Mouse (Mus musculus) hindbrain, embryonic 10.5 days (tissue): ENCODE results near the gene Skint3. TPM values are rescaled to one million over a fixed set of nuclear protein-coding genes. Genes with fewer than 3 reads are reported as not detected.
"Not testable (repeated sequence)": the region's sequence is repeated elsewhere in the genome, so short reads cannot be mapped to it uniquely, and the experiment has no call there.

Experiments used
- DNase-seq: peaks from one replicate; pipeline ENCODE4 v3.0.0-alpha.2; 2017; ENCODE audit warnings: low spot score
- H3K27ac ChIP-seq: fragments of 300-500 bp; sonication (generic); 2 replicates; pipeline ENCODE4 v1.5.1; 2016; ENCODE audit warnings: mild to moderate bottlenecking, moderate library complexity
- H3K27me3 ChIP-seq: fragments of 300-500 bp; sonication (generic); 2 replicates; pipeline ENCODE4 v1.6.1; 2016; ENCODE audit warnings: mild to moderate bottlenecking; ENCODE audit not compliant: poor library complexity, insufficient read depth, severe bottlenecking
- H3K36me3 ChIP-seq: fragments of 300-500 bp; sonication (generic); 2 replicates; pipeline ENCODE4 v1.6.1; 2016; ENCODE audit warnings: mild to moderate bottlenecking, moderate library complexity
- H3K4me1 ChIP-seq: fragments of 300-500 bp; sonication (generic); replicated peaks from 2 replicates; pipeline ENCODE4 v1.6.1; 2016; ENCODE audit warnings: mild to moderate bottlenecking
- H3K4me3 ChIP-seq: fragments of 300-500 bp; sonication (generic); 2 replicates; pipeline ENCODE4 v1.5.1; 2016; ENCODE audit warnings: mild to moderate bottlenecking, moderate library complexity
- H3K9me3 ChIP-seq: fragments of 300-500 bp; sonication (generic); 2 replicates; pipeline ENCODE4 v1.6.1; 2016; ENCODE audit warnings: mild to moderate bottlenecking, moderate library complexity
- WGBS: fragments of 180-500 bp; shearing (Covaris S2); methylation state at CpG from one replicate; pipeline ENCODE4 v1.1.7; 2016; 5-methylcytosine and 5-hydroxymethylcytosine counted together
- polyA plus RNA-seq: library from polyadenylated mRNA; unstranded; fragments of >200 nt; fragmentation: Nextera tagmentation; extraction: Ambion mirVana; gene quantifications from 2 replicates; pipeline ENCODE4 v1.2.1, GENCODE M21; 2016

The Skint3 gene
- polyA plus RNA-seq, result not detected in 2 replicates

- no peak within 1 kb of the TSS for H3K4me3 ChIP-seq
- no peak for DNase-seq
- H3K27me3 ChIP-seq, result no peaks in the 10 kb centered on the region
- H3K4me1 ChIP-seq, result no peaks in the 10 kb centered on the region
- WGBS, result 89% methylated on average over 1 of the region's 1 CpGs
- H3K9me3 ChIP-seq, result 0 out of 2 replicates have a peak, but pooled peaks cover 8% of the 10 kb centered on the region
- no peak within 1 kb of the TSS for H3K27ac ChIP-seq
- H3K36me3 ChIP-seq, result no peaks in the 10 kb centered on the region
Observed at GRCm38 (mm10) chr4:112231945-112232344, at the start of gene Skint3. Skint3 (plus strand) TSS chr4:112232245.

- H3K9me3 ChIP-seq, result peaks cover 6% of the 10 kb centered on the region; the same call in 1 of the 2 replicates
- H3K4me1 ChIP-seq, result no peaks in the 10 kb centered on the region
- H3K27ac ChIP-seq, result no peak overlapping the region
- DNase-seq, result no peak
- no peaks in the 10 kb centered on the region for H3K36me3 ChIP-seq
- no peak overlapping the region for H3K4me3 ChIP-seq
- 73% methylated on average over 1 of the region's 1 CpGs for WGBS
- H3K27me3 ChIP-seq, result no peaks in the 10 kb centered on the region
Observed at GRCm38 (mm10) chr4:112243416-112243815, 11.4 kb downstream of the Skint3 start.

DNA sequence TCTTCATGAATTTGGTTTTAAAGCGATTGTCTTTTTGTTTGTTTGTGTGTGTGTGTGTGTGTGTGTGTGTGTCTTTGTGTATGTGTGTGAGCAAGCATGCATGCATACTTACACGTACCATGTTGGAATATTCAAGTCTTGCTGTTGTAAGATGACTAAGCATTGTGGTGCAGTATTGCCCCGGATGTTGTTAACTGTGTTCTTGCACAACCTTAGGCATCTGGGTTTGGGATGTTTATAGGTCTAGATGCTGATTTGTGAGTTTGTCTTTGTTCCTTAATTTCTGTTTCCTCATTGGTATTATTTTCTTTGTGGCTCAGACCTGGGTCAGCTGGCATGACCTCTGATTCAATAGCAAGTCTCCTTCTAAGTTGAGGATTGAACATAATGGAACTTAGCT lies 11.9 kb downstream of the Skint3 start:
- no peak for DNase-seq
- Histone ChIP-seq H3K4me1 (no peaks in the 10 kb centered on the region), H3K27ac (no peak overlapping the region), H3K4me3 (no peak overlapping the region), H3K27me3 (no peaks in the 10 kb centered on the region), H3K9me3 (peaks cover 6% of the 10 kb centered on the region; the same call in 1 of the 2 replicates), H3K36me3 (no peaks in the 10 kb centered on the region)
- 88% methylated on average over 3 of the region's 3 CpGs for WGBS

DNA sequence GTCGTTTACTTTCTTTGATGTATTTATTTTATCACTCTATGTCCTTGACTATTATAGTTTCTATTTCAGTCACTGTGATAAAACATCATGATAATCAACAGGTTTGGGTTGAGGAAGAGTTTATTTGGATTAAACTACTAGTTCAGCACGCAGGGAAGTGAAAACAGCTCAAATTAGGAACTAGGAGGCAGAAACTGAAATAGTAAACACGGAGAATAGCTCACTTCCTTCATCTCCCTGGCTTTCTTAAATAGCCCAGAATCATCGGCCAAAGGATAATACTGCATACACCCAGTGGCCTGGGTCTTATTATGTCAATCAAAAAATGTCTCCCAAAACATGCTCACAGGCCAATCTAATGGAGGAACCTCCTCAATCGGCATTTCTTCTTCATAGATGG lies 24.0 kb downstream of the Skint3 start:
- Histone ChIP-seq H3K27ac (no peak overlapping the region), H3K4me1 (no peaks in the 10 kb centered on the region), H3K36me3 (no peaks in the 10 kb centered on the region), H3K27me3 (no peaks in the 10 kb centered on the region), H3K4me3 (no peak overlapping the region), H3K9me3 (peaks cover 6% of the 10 kb centered on the region; the same call in 1 of the 2 replicates)
- WGBS, result 80% methylated on average over 5 of the region's 5 CpGs
- DNase-seq, result no peak

- Histone ChIP-seq H3K9me3 (peaks cover 17% of the 10 kb centered on the region), H3K27ac (no peak overlapping the region), H3K27me3 (no peaks in the 10 kb centered on the region), H3K4me1 (no peaks in the 10 kb centered on the region), H3K36me3 (no peaks in the 10 kb centered on the region), H3K4me3 (no peak overlapping the region)
- 86% methylated on average over 12 of the region's 12 CpGs for WGBS
- DNase-seq, result no peak
Observed at GRCm38 (mm10) chr4:112287178-112287974, 55.3 kb downstream of the Skint3 start.

DNA sequence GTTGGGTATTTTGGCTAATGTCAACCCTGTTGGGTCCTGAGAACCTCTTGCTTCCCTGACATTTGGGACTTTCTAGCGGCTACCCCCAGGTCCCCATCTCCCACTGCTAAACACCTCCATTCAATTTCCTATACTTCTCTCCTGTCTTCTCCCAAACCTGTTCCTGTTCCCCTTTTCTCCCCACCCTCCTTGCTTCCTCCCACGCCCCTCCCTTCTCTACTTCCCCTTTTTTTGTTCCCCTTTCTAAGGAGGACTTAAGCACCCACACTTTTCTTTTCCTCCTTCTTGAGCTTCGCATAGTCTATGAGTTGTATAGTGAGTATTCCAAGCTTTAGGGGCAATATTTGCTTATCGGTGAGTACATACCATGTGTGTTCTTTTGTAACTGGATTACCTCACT lies 56.4 kb downstream of the Skint3 start:
- H3K27me3 ChIP-seq, result no peaks in the 10 kb centered on the region
- no peaks in the 10 kb centered on the region for H3K36me3 ChIP-seq
- peaks cover 17% of the 10 kb centered on the region for H3K9me3 ChIP-seq
- no peak overlapping the region for H3K27ac ChIP-seq
- no peaks in the 10 kb centered on the region for H3K4me1 ChIP-seq
- no peak overlapping the region for H3K4me3 ChIP-seq
- no peak for DNase-seq
- WGBS, result 87% methylated on average over 4 of the region's 4 CpGs

- WGBS, result 76% methylated on average over 1 of the region's 1 CpGs
Observed at GRCm38 (mm10) chr4:112302305-112302704, 70.3 kb downstream of the Skint3 start.

DNA sequence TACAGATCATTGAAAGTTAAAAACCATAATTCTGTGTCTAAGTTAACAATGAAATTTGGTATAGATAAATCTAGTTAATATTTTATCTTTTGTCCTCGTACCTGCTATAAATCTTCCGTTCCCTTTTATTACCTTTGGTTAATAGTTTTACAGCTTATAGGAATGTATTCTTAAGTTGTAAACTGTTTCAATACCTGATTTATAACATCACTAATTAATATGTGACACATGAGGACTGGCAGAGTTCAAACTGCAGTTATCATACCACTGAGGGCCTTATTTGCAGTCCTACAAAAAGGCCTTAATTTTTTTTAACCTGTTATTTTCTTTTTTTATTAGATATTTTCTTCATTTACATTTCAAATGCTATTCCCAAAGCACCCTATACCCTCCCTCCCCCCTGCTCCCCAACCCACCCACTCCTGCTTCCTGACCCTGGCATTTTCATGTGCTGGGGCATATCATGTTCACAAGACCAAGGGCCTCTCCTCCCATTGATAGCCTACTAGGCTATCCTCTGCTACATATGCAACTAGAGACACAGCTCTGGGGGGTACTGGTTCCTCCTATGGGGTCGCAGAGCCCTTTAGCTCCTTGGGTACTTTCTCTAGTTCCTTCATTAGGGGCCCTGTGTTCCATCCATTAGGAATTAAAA lies 70.9 kb downstream of the Skint3 start:
- Histone ChIP-seq H3K27ac (no peak overlapping the region), H3K36me3 (no peaks in the 10 kb centered on the region), H3K27me3 (no peaks in the 10 kb centered on the region), H3K9me3 (0 out of 2 replicates have a peak, but pooled peaks cover 9% of the 10 kb centered on the region), H3K4me1 (no peaks in the 10 kb centered on the region), H3K4me3 (no peak overlapping the region)
- no peak for DNase-seq
- 92% methylated on average over 3 of the region's 3 CpGs for WGBS

More at GRCm38 (mm10) chr4:112302305-112302704, 70.3 kb downstream of the Skint3 start:
- no peaks in the 10 kb centered on the region for H3K4me1 ChIP-seq
- H3K36me3 ChIP-seq, result no peaks in the 10 kb centered on the region
- H3K27ac ChIP-seq, result no peak overlapping the region
- H3K4me3 ChIP-seq, result no peak overlapping the region
- 0 out of 2 replicates have a peak, but pooled peaks cover 9% of the 10 kb centered on the region for H3K9me3 ChIP-seq
- DNase-seq, result no peak
- H3K27me3 ChIP-seq, result no peaks in the 10 kb centered on the region

DNA sequence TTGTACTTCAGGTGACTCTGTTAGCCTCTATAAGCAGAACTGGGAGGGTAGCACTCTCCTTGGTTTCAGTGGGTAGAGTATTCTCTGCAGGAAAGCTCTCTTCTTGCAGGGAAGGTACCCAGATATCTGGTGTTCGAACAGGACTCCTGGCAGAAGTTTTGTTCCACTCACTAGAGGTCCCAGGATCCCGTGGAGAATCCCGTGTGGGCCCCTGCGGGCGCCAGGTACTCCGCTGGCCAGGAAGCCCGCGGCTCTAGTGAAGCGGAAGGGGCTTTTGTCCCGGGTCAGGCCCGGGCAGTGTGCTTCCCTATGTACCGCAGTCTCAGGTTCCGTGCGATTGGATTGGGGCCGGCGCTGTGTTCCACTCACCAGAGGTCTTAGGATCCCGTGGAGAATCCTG lies 117.1 kb downstream of the Skint3 start:
- 94% methylated on average over 17 of the region's 17 CpGs for WGBS
- H3K27ac ChIP-seq, H3K36me3 ChIP-seq, DNase-seq, H3K4me1 ChIP-seq, H3K4me3 ChIP-seq, H3K27me3 ChIP-seq: not testable (repeated sequence)
- H3K9me3 ChIP-seq, result peaks cover 21% of the 10 kb centered on the region

Other genes starting within 250 kb of the Skint3 start
- not detected in 2 replicates for gene Skint1, start 226.0 kb upstream of the Skint3 start, polyA plus RNA-seq
- gene Skint4, start 160.2 kb upstream of the Skint3 start, polyA plus RNA-seq, result not detected in 2 replicates
- not detected in 2 replicates for gene Skint9, start 201.7 kb downstream of the Skint3 start, polyA plus RNA-seq